ENCODE assay signal across 8 mouse cellular contexts in the genomic region with DNA sequence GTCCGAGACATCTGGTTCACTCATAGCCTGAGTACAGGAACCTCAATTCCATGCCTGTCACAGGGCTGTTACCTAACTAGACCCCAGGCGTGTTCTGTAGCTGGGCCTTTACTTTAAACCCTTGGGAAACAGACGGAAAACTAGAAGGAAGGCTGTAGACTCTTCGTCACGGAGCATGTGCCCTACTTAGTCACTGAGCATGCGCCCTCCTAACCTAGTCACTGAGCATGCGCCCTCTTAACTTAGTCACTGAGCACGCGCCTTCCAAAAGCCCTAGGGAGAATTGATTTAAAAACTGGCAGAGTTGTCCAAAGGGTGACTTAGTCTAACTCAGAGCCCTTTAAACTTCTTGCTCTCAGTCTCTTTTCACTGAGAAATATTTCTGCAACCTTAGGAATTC. TPM values are rescaled to one million over a fixed set of nuclear protein-coding genes. Genes with fewer than 3 reads are reported as not detected.
A peak's percentile ranks its signal among the peaks of the same experiment; 100 is the strongest.
DNase-seq lines count a peak whose midpoint lies in the region; ATAC-seq and TF ChIP-seq lines count a peak whose summit lies in the region.

A gene (plus strand): TSS at position 346 of the 400 bp plus-strand sequence.

- no peaks in the 10 kb centered on the region for H3K27me3 ChIP-seq in neural tube, embryonic 11.5 days (ENCODE audit: control insufficient read depth, insufficient read depth, low read length)
- H3K27me3 ChIP-seq in liver, embryonic 12.5 days (replicated peaks), result peaks cover 53% of the 10 kb centered on the region

- peak within 1 kb of the TSS; percentile 60 for H3K9ac ChIP-seq in neural tube, embryonic 11.5 days (ENCODE audit: low read length)
- no peak within 1 kb of the TSS for H3K9ac ChIP-seq in liver, embryonic 12.5 days

- intact Hi-C loops in gastrocnemius, adult 2 months (cut with DNase I), result no loop called here
- intact Hi-C loops in gastrocnemius, postnatal 36 days (cut with DNase I), result no loop called here

- peak within 1 kb of the TSS; percentile 93 for H3K4me2 ChIP-seq in neural tube, embryonic 11.5 days (ENCODE audit: low read depth)
- H3K4me2 ChIP-seq in liver, embryonic 12.5 days, result peak within 1 kb of the TSS; percentile 63

- H3K4me3 ChIP-seq in gastrocnemius, adult 2 months, result peak within 1 kb of the TSS; percentile 73
- H3K4me3 ChIP-seq in neural tube, embryonic 11.5 days (ENCODE audit: low read depth, low read length), result peak within 1 kb of the TSS; percentile 43
- H3K4me3 ChIP-seq in liver, embryonic 12.5 days, result peak within 1 kb of the TSS; percentile 38

- TF ChIP-seq CTCF in gastrocnemius, adult 2 months (IDR thresholded peaks at IDR 0.05), result no peak

- no peaks in the 10 kb centered on the region for H3K4me1 ChIP-seq in neural tube, embryonic 11.5 days (ENCODE audit: control insufficient read depth, insufficient read depth, low read length)
- H3K4me1 ChIP-seq in liver, embryonic 12.5 days, result no peaks in the 10 kb centered on the region

- no peak for ATAC-seq in neural tube, embryonic 11.5 days (ENCODE audit: insufficient read depth, low FRiP score, low TSS enrichment)
- ATAC-seq in liver, embryonic 12.5 days, result no peak
- no peak for ATAC-seq in monocyte, adult 5-6 weeks (replicated peaks; ENCODE audit: insufficient number of reproducible peaks, low FRiP score, low TSS enrichment, poor library complexity, severe bottlenecking)

- H3K36me3 ChIP-seq in neural tube, embryonic 11.5 days (ENCODE audit: control insufficient read depth, insufficient read depth, low read length), result no peaks in the 10 kb centered on the region
- H3K36me3 ChIP-seq in liver, embryonic 12.5 days, result no peaks in the 10 kb centered on the region

- 89% methylated on average over 9 of the region's 9 CpGs for WGBS in neural tube, embryonic 11.5 days
- 76% methylated on average over 9 of the region's 9 CpGs for WGBS in liver, embryonic 12.5 days (ENCODE audit: insufficient replicate concordance)

- H3K9me3 ChIP-seq in neural tube, embryonic 11.5 days (ENCODE audit: control insufficient read depth, low read length), result no peaks in the 10 kb centered on the region
- H3K9me3 ChIP-seq in liver, embryonic 12.5 days (replicated peaks), result no peaks in the 10 kb centered on the region

- peak within 1 kb of the TSS; percentile 51 for H3K27ac ChIP-seq in gastrocnemius, adult 2 months
- H3K27ac ChIP-seq in neural tube, embryonic 11.5 days (ENCODE audit: low read depth, low read length), result no peak within 1 kb of the TSS
- no peak within 1 kb of the TSS for H3K27ac ChIP-seq in liver, embryonic 12.5 days

- DNase-seq in gastrocnemius, adult 2 months, result no peak
- no peak for DNase-seq in gastrocnemius, postnatal 36 days
- DNase-seq in neural tube, embryonic 11.5 days (ENCODE audit: low spot score), result no peak
- no peak for DNase-seq in neural tube, embryonic 10.5 days (ENCODE audit: extremely low spot score, low spot score)
- peak; percentile 62 for DNase-seq in testis, postnatal 14 days (ENCODE audit: low spot score)
- DNase-seq in thymus, postnatal 14 days, result no peak

RNA-seq across cellular contexts. Expression of the gene that starts here (rescaled TPM):
- 1 to 10 TPM; 2.2 to 4.3 TPM for total RNA-seq in gastrocnemius, adult 2 months (2021)
- total RNA-seq in gastrocnemius, postnatal 36 days (2021), result 1 to 10 TPM; 3.6 to 6.9 TPM
- 1.9 and 2.0 TPM in 2 replicates for polyA plus RNA-seq in neural tube, embryonic 11.5 days (2014; fragmentation: Nextera tagmentation; extraction: Ambion mirVana)
- 0.38 and 0.53 TPM in 2 replicates for polyA plus RNA-seq in liver, embryonic 12.5 days (2016; fragmentation: Nextera tagmentation; extraction: Ambion mirVana)
- total RNA-seq in monocyte, adult 5-6 weeks (2017), result not detected in 3 replicates
